Mouse (Mus musculus) gastrocnemius, postnatal 14 days (tissue): ENCODE measurements around the gene Mark2. TPM values are rescaled to one million over a fixed set of nuclear protein-coding genes. Genes with fewer than 3 reads are reported as not detected.

ENCODE experiments used
- DNase-seq: peaks from one replicate; pipeline ENCODE4 v3.0.0; 2021; ENCODE audit warnings: mixed read lengths
- intact Hi-C: fragments of 180-260 bp; cut with DNase I; formaldehyde crosslinking; loops from one replicate; pipeline ENCODE4 v1.15.1; 2025; ENCODE audit warnings: low total_unique reads
- total RNA-seq, 2 experiments: library from RNA; stranded (reverse); gene quantifications; 2 replicates each; pipeline ENCODE4 v1.2.3; 2021

The Mark2 gene
- total RNA-seq, 2 experiments from 2014 or later, result 27.7 to 34.1 TPM

- no peak for DNase-seq
- intact Hi-C loops, result loop anchor here (5.0 kb wide), 1 partner anchor 67 kb away; the partner anchor contains the start of gene Mark2
Measured at GRCm38 (mm10) chr19:7275131-7275789, 66.4 kb downstream of the Mark2 start.

GRCm38 (mm10) chr19:7274326-7274990 lies 67.2 kb downstream of the Mark2 start:
- intact Hi-C loops, result no loop called here
- DNase-seq, result peak; percentile 29

- no peak for DNase-seq
- intact Hi-C loops, result no loop called here
Measured at GRCm38 (mm10) chr19:7273486-7273885, 68.2 kb downstream of the Mark2 start.

GRCm38 (mm10) chr19:7269290-7270044 lies 72.2 kb downstream of the Mark2 start:
- intact Hi-C loops, result loop anchor here (5.0 kb wide), 1 partner anchor 148 kb away; the partner anchor contains the start of gene 2700081O15Rik
- no peak for DNase-seq

GRCm38 (mm10) chr19:7268722-7269090 lies 73.0 kb downstream of the Mark2 start:
- intact Hi-C loops, result loop anchor here (5.0 kb wide), 1 partner anchor 149 kb away; the partner anchor contains the start of gene 2700081O15Rik
- peak; percentile 83 for DNase-seq

GRCm38 (mm10) chr19:7267781-7268721 lies 73.6 kb downstream of the Mark2 start:
- peak; percentile 88 for DNase-seq
- intact Hi-C loops, result loop anchor here (5.0 kb wide), 1 partner anchor 149 kb away; the partner anchor contains the start of gene 2700081O15Rik

GRCm38 (mm10) chr19:7267091-7267741 lies 74.4 kb downstream of the Mark2 start, which contains the start of gene Rcor2:
TSS of gene Rcor2 (plus strand) at chr19:7267325.
- DNase-seq, result peak; percentile 80
- intact Hi-C loops, result loop anchor here (5.0 kb wide), 1 partner anchor 150 kb away; the partner anchor contains the start of gene 2700081O15Rik

GRCm38 (mm10) chr19:7266421-7266831 lies 75.2 kb downstream of the Mark2 start:
- intact Hi-C loops, result loop anchor here (5.0 kb wide), 1 partner anchor 151 kb away; the partner anchor contains the start of gene 2700081O15Rik
- no peak for DNase-seq

GRCm38 (mm10) chr19:7265478-7266191 lies 76.0 kb downstream of the Mark2 start:
- intact Hi-C loops, result loop anchor here (5.0 kb wide), 1 partner anchor 152 kb away; the partner anchor contains the start of gene 2700081O15Rik
- DNase-seq, result peak; percentile 37

GRCm38 (mm10) chr19:7264766-7265331 lies 76.8 kb downstream of the Mark2 start:
- DNase-seq, result peak; percentile 64
- intact Hi-C loops, result loop anchor here (5.0 kb wide), 2 partner anchors 82 to 152 kb away; partner anchors contain the start of gene 2700081O15Rik

- peak; percentile 84 for DNase-seq
- intact Hi-C loops, result loop anchor here (5.0 kb wide), 1 partner anchor 83 kb away; no protein-coding TSS in a partner anchor
Measured at GRCm38 (mm10) chr19:7264088-7264765, 77.4 kb downstream of the Mark2 start.

- DNase-seq, result no peak
- intact Hi-C loops, result loop anchor here (5.0 kb wide), 1 partner anchor 85 kb away; no protein-coding TSS in a partner anchor
Measured at GRCm38 (mm10) chr19:7262592-7262991, 79.1 kb downstream of the Mark2 start.

- DNase-seq, result no peak
- intact Hi-C loops, result loop anchor here (5.0 kb wide), 1 partner anchor 85 kb away; no protein-coding TSS in a partner anchor
Measured at GRCm38 (mm10) chr19:7261964-7262363, 79.7 kb downstream of the Mark2 start.

GRCm38 (mm10) chr19:7261476-7261875 lies 80.2 kb downstream of the Mark2 start:
- DNase-seq, result no peak
- intact Hi-C loops, result loop anchor here (5.0 kb wide), 1 partner anchor 86 kb away; no protein-coding TSS in a partner anchor

- intact Hi-C loops, result no loop called here
- peak; percentile 51 for DNase-seq
Measured at GRCm38 (mm10) chr19:7257881-7258280, 83.8 kb downstream of the Mark2 start.

- intact Hi-C loops, result no loop called here
- no peak for DNase-seq
Measured at GRCm38 (mm10) chr19:7246021-7246420, 95.6 kb downstream of the Mark2 start.
